Mouse (Mus musculus): ENCODE measurements around the gene Runx2. TPM values are rescaled to one million over a fixed set of nuclear protein-coding genes. Genes with fewer than 3 reads are reported as not detected.

The Runx2 gene
- polyA plus RNA-seq, 2 experiments: 16.5 to 27.5 TPM

DNA sequence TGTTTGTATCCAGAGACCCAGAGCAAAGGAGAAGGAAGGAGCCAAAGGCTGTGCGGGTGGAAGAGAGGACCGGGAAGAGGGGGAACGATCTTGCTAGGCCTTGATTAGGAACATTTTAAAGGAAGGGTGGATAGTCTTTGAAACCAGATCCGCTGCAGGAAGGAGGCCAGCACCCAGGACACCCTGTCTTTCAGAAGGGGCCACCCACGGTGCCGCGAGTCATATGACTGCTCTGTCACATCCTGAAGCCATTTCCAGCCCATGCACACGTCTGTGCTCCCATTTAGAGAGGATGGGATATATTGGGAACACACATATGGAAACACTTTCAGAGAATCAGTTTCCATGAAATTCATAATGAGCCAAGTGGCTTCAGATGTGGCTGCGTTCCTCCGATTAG, 196.4 kb downstream of the Runx2 start:
- Histone ChIP-seq H3K9me3 (ENCODE audit: control insufficient read depth, low read length) (no peaks in the 10 kb centered on the region), H3K36me3 (ENCODE audit: control insufficient read depth, insufficient read depth, low read length) (no peaks in the 10 kb centered on the region), H3K4me3 (replicated peaks; ENCODE audit: low read length) (no peak overlapping the region; the same call in none of the 2 replicates), H3K4me2 (replicated peaks; ENCODE audit: low read depth, low read length, severe bottlenecking) (peak overlapping the region; percentile 44), H3K27me3 (ENCODE audit: control insufficient read depth, insufficient read depth, low read length) (no peaks in the 10 kb centered on the region), H3K27ac (replicated peaks; ENCODE audit: low read depth, low read length) (peak overlapping the region; percentile 64; the same call in 1 of the 2 replicates), H3K4me1 (ENCODE audit: control insufficient read depth, insufficient read depth, low read length) (peaks cover 18% of the 10 kb centered on the region), H3K9ac (ENCODE audit: low read depth, low read length, severe bottlenecking) (no peak overlapping the region)
- DNase-seq (ENCODE audit: low spot score) (peak; percentile 81), ATAC-seq (ENCODE audit: low FRiP score, low read depth) (peak; percentile 85; the same call in 1 of the 2 replicates)
- no peak for TF ChIP-seq POLR2A (IDR thresholded peaks at IDR 0.05; ENCODE audit: borderline replicate concordance, extremely low read depth, insufficient read depth, insufficient read length)
- WGBS: 13% methylated on average over 10 of the region's 10 CpGs

DNA sequence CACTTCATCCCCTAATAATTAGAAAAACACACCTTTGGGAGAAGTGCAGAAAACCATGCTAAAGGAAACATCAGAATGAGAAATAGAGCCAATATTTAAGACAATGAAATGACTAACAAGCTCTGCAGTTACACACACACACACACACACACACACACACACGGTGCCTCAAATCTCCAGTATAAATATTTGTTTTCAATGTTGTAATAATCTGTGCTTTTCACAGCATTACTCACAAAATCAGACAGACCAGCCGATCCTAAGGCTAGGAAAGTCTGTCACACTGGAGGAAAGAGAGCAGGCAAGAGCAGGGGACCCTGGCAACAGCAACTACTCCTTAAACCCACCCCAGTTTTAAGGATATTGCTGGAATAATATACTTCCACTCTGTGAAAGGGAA, 196.9 kb downstream of the Runx2 start:
- Histone ChIP-seq H3K27ac (replicated peaks; ENCODE audit: low read depth, low read length) (peak overlapping the region; percentile 64; the same call in 1 of the 2 replicates), H3K4me1 (ENCODE audit: control insufficient read depth, insufficient read depth, low read length) (peaks cover 18% of the 10 kb centered on the region), H3K4me2 (replicated peaks; ENCODE audit: low read depth, low read length, severe bottlenecking) (peak overlapping the region; percentile 44), H3K9me3 (ENCODE audit: control insufficient read depth, low read length) (no peaks in the 10 kb centered on the region), H3K27me3 (ENCODE audit: control insufficient read depth, insufficient read depth, low read length) (no peaks in the 10 kb centered on the region), H3K36me3 (ENCODE audit: control insufficient read depth, insufficient read depth, low read length) (no peaks in the 10 kb centered on the region), H3K9ac (ENCODE audit: low read depth, low read length, severe bottlenecking) (no peak overlapping the region), H3K4me3 (replicated peaks; ENCODE audit: low read length) (no peak overlapping the region)
- DNase-seq (ENCODE audit: low spot score) (no peak), ATAC-seq (ENCODE audit: low FRiP score, low read depth) (no peak; the same call in 1 of the 2 replicates)
- no peak for TF ChIP-seq POLR2A (IDR thresholded peaks at IDR 0.05; ENCODE audit: borderline replicate concordance, extremely low read depth, insufficient read depth, insufficient read length)
- WGBS: 38% methylated on average over 2 of the region's 2 CpGs

DNA sequence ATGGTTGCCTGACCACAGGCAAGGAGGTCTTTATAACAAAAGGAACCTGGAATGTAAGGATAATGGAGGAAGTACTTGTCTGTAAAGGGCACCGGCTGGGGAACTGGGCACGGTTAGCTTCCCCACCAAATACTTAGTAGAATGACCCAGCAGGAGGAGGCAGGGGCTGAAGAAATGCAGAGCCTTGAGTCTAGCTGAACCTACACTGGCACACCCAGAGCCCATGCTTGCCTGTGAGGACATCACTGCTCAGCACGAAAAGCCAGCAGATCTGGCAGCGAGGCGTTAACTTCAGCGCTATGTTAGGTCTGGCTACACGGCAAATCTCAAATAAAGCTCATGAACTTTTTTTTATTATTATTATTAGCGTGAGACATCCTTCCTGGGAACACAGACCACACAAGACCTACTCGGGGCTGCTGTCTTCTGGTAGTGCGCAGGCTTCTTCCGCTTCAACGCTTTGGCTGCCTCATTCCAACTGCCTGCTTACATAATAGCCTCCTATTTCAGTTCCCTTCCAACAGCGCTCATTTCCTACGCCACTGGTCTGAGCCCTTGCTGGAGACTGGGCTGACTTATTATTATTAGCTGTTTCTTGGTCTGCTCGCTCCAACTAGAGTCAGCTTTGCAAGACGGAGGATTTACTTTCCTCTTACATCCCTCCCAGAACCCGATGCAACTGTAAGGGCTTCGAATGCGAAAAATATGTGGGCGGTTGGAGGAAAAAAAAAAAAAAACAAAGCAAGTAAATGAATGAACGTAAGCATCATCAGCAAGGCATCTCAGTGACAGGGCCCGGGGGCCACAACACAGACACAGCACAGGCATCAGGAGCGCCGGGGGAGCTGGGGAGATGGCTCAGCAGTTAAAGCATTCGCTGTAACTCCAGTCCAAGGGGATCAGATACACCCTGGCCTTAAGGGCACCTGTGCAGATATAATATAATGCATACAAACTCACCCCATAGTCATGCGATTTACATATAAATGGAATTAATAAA, 200.6 kb downstream of the Runx2 start:
- peak overlapping the region; percentile 31; the same call in 1 of the 2 replicates for H3K4me2 ChIP-seq (replicated peaks; ENCODE audit: low read depth, low read length, severe bottlenecking)
- DNase-seq (ENCODE audit: low spot score) (peak; percentile 46), ATAC-seq (ENCODE audit: low FRiP score, low read depth) (no peak)
- peaks cover 18% of the 10 kb centered on the region for H3K4me1 ChIP-seq (ENCODE audit: control insufficient read depth, insufficient read depth, low read length)
- no peak overlapping the region for H3K4me3 ChIP-seq (replicated peaks; ENCODE audit: low read length)
- no peaks in the 10 kb centered on the region for H3K9me3 ChIP-seq (ENCODE audit: control insufficient read depth, low read length)
- no peak overlapping the region for H3K9ac ChIP-seq (ENCODE audit: low read depth, low read length, severe bottlenecking)
- TF ChIP-seq POLR2A (IDR thresholded peaks at IDR 0.05; ENCODE audit: borderline replicate concordance, extremely low read depth, insufficient read depth, insufficient read length): no peak
- no peaks in the 10 kb centered on the region for H3K36me3 ChIP-seq (ENCODE audit: control insufficient read depth, insufficient read depth, low read length)
- WGBS: 54% methylated on average over 26 of the region's 26 CpGs
- H3K27me3 ChIP-seq (ENCODE audit: control insufficient read depth, insufficient read depth, low read length): peaks cover 6% of the 10 kb centered on the region; the same call in 1 of the 2 replicates
- H3K27ac ChIP-seq (replicated peaks; ENCODE audit: low read depth, low read length): no peak overlapping the region

DNA sequence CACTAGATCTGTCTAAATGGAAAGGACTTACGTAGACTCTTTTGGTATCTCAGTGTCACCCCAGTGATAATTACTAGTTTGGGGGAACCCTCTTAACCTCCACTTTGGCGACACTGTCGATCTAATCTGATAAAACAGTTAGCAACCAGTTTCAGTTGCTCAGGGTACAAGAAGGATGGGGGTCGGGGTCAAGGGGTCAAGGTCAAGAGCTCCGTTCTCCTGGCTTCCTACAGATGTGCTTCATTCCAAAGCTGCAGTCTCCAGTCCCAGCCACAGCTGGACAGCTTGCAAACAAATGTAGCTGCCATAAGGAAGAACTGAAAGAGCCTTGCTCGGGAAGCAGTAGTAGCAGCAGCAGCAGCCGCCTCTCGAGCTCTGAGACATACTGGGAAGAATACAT, 202.0 kb downstream of the Runx2 start:
- DNase-seq (ENCODE audit: low spot score): no peak
- WGBS: 36% methylated on average over 8 of the region's 8 CpGs
- no peak overlapping the region for H3K4me2 ChIP-seq (replicated peaks; ENCODE audit: low read depth, low read length, severe bottlenecking)

DNA sequence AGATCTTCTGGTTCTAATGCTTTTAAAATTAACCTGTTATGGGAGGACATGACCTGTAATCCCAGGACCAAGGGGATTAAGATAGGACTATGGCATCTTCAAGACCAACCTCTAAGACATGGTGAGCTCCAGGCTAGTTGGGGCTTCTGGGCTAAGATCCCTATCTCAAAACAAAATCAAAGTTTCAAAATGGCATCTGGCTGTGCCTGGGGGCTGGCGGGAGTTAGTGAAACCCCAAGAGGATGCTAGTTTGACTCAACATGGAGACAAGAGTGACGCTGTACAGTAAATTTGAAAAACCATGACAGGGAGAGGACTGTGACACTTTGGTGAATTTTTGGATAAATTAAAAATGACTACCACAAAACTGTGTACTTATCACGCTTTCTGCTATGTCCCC, 202.6 kb downstream of the Runx2 start:
- 0 out of 2 replicates have a peak, but pooled peaks cover 6% of the 10 kb centered on the region for H3K36me3 ChIP-seq (ENCODE audit: control insufficient read depth, insufficient read depth, low read length)
- no peak overlapping the region for H3K4me2 ChIP-seq (replicated peaks; ENCODE audit: low read depth, low read length, severe bottlenecking)
- 88% methylated on average over 3 of the region's 3 CpGs for WGBS
- H3K27ac ChIP-seq (replicated peaks; ENCODE audit: low read depth, low read length): no peak overlapping the region
- no peak overlapping the region for H3K9ac ChIP-seq (ENCODE audit: low read depth, low read length, severe bottlenecking)
- H3K27me3 ChIP-seq (ENCODE audit: control insufficient read depth, insufficient read depth, low read length): peaks cover 6% of the 10 kb centered on the region; the same call in 1 of the 2 replicates
- ATAC-seq (ENCODE audit: low FRiP score, low read depth) (no peak), DNase-seq (ENCODE audit: low spot score) (no peak)
- H3K4me3 ChIP-seq (replicated peaks; ENCODE audit: low read length): no peak overlapping the region
- H3K4me1 ChIP-seq (ENCODE audit: control insufficient read depth, insufficient read depth, low read length): peaks cover 12% of the 10 kb centered on the region; the same call in 1 of the 2 replicates
- no peaks in the 10 kb centered on the region for H3K9me3 ChIP-seq (ENCODE audit: control insufficient read depth, low read length)
- no peak for TF ChIP-seq POLR2A (IDR thresholded peaks at IDR 0.05; ENCODE audit: borderline replicate concordance, extremely low read depth, insufficient read depth, insufficient read length)

More for the DNA sequence above, 202.0 kb downstream of the Runx2 start:
- Histone ChIP-seq H3K9ac (ENCODE audit: low read depth, low read length, severe bottlenecking) (no peak overlapping the region), H3K27ac (replicated peaks; ENCODE audit: low read depth, low read length) (no peak overlapping the region), H3K4me3 (replicated peaks; ENCODE audit: low read length) (no peak overlapping the region), H3K27me3 (ENCODE audit: control insufficient read depth, insufficient read depth, low read length) (peaks cover 6% of the 10 kb centered on the region; the same call in 1 of the 2 replicates), H3K9me3 (ENCODE audit: control insufficient read depth, low read length) (no peaks in the 10 kb centered on the region), H3K4me1 (ENCODE audit: control insufficient read depth, insufficient read depth, low read length) (peaks cover 12% of the 10 kb centered on the region; the same call in 1 of the 2 replicates), H3K36me3 (ENCODE audit: control insufficient read depth, insufficient read depth, low read length) (0 out of 2 replicates have a peak, but pooled peaks cover 5% of the 10 kb centered on the region)
- TF ChIP-seq POLR2A (IDR thresholded peaks at IDR 0.05; ENCODE audit: borderline replicate concordance, extremely low read depth, insufficient read depth, insufficient read length): no peak
- no peak for ATAC-seq (ENCODE audit: low FRiP score, low read depth)
